Mouse (Mus musculus) kidney, postnatal 36 days (tissue): ENCODE measurements at regions not wholly inside any gene's neighbourhood (a gene's known extent, or its start where the extent isn't known, plus 50 kb on each side); places are given as distances from the start of the nearest gene placed in this dataset.

Source experiments
- DNase-seq, 2 experiments: peaks; one replicate each; pipeline ENCODE4 v3.0.0; 2021 to 2022; ENCODE audit warnings: mixed read lengths in 2 of 2

- DNase-seq, result peak; percentile 80 to 85
These were observed 139.1 kb downstream of the Ndfip2 start for GRCm38 (mm10) chr14:105397467-105397866.

GRCm38 (mm10) chr14:105392079-105392813, 133.9 kb downstream of the Ndfip2 start:
- DNase-seq, result no peak

- DNase-seq, result no peak
These were observed 133.1 kb downstream of the Ndfip2 start for GRCm38 (mm10) chr14:105391430-105391829.

GRCm38 (mm10) chr14:105385119-105385518, 126.7 kb downstream of the Ndfip2 start:
- no peak for DNase-seq

GRCm38 (mm10) chr14:105383382-105383781, 125.0 kb downstream of the Ndfip2 start:
- DNase-seq, result no peak

GRCm38 (mm10) chr14:105380101-105380500, 121.7 kb downstream of the Ndfip2 start:
- DNase-seq, result peak; percentile 12 to 26

- no peak for DNase-seq
These were observed 119.4 kb downstream of the Ndfip2 start for GRCm38 (mm10) chr14:105377770-105378169.

- no peak for DNase-seq
These were observed 118.8 kb downstream of the Ndfip2 start for GRCm38 (mm10) chr14:105377035-105377621.

GRCm38 (mm10) chr14:105369637-105370435, 111.5 kb downstream of the Ndfip2 start:
- DNase-seq, result peak; percentile 22 to 37

GRCm38 (mm10) chr14:105360530-105360929, 102.2 kb downstream of the Ndfip2 start:
- peak in 1 of 2 experiments; percentile 5 for DNase-seq

- DNase-seq, result no peak
These were observed 101.5 kb downstream of the Ndfip2 start for GRCm38 (mm10) chr14:105359829-105360228.
